Mouse (Mus musculus) kidney, adult 11 months (tissue): ENCODE measurements at regions not wholly inside any gene's neighbourhood (a gene's known extent, or its start where the extent isn't known, plus 50 kb on each side); places are given as distances from the start of the nearest gene placed in this dataset.
"Not testable (repeated sequence)": the region's sequence is repeated elsewhere in the genome, so short reads cannot be mapped to it uniquely, and the experiment has no call there.

ENCODE experiments used
- DNase-seq: peaks from one replicate; pipeline ENCODE4 v3.0.0; 2022

GRCm38 (mm10) chr12:22951956-22952355 lies 828.1 kb downstream of the Gm10330 start:
- peak; percentile 6 for DNase-seq

GRCm38 (mm10) chr12:22906156-22906555 lies 873.9 kb downstream of the Gm10330 start:
- DNase-seq, result not testable (repeated sequence)
